Mouse (Mus musculus): ENCODE data around the gene Prkag1.

Gene Prkag1

GRCm38 (mm10) chr15:98830736-98831683 is at the start of gene Prkag1:
Gene Prkag1, minus strand, starts transcription at chr15:98831521.
- DNase-seq (ENCODE audit: extremely low spot score) = peak; percentile 98

- DNase-seq (ENCODE audit: extremely low spot score) = peak; percentile 74
Observed at GRCm38 (mm10) chr15:98877331-98877730, 46.0 kb upstream of the Prkag1 start.

DNA sequence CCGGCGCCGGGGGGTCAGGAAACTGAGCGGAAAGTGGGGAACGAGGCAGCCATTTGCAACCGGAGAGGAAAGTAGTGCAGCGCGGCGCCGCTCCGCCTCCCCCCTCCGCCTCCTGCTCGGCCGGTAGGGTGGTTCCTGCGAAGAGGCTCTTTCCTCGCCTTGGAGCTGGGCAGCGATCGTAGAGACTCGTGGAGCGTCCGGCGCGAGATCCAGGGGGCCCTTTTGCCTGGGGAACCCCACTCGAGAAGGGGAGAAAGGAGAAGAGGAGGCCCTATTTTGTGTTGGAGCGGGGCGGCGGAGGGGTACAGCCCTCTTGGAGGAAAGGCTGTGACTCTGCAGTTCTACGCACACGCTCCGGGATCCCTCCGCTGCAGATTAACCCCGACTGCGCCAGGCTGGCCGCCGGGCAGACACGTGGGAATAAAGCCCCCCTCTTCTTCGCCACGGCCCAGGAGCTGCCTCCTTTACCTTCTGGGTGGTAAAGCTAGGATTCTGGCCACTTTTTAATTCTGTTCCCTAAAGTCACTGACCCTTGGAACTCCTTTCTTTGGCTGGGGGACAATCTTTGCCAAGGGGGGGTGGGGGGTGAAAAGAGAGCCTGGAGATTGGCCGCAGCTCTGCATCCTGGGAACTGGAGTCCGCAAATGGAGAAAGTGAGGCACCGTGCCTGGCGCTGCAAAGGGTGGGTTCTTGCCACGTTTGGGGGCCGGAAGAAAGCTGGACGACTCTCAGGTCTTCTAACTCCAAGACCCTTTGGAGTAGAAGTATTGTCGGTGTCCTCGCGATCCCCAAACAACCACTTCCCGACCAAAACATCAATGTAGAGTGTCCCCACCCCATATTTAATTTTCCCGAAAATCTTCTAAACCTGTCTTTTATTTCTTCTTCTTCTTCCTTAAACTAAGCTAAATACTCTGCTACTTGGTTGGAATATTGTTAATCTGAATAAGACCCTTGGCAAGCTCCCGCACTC is 40.9 kb upstream of the Prkag1 start:
- DNase-seq (ENCODE audit: extremely low spot score) = peak; percentile 95

- no peak for DNase-seq (ENCODE audit: extremely low spot score)
Observed at GRCm38 (mm10) chr15:98871070-98871915, 40.0 kb upstream of the Prkag1 start, which contains the start of gene Kmt2d. Gene Kmt2d, minus strand, starts transcription at chr15:98871204.

GRCm38 (mm10) chr15:98870179-98871069 is 39.1 kb upstream of the Prkag1 start:
- DNase-seq (ENCODE audit: extremely low spot score) = no peak

DNA sequence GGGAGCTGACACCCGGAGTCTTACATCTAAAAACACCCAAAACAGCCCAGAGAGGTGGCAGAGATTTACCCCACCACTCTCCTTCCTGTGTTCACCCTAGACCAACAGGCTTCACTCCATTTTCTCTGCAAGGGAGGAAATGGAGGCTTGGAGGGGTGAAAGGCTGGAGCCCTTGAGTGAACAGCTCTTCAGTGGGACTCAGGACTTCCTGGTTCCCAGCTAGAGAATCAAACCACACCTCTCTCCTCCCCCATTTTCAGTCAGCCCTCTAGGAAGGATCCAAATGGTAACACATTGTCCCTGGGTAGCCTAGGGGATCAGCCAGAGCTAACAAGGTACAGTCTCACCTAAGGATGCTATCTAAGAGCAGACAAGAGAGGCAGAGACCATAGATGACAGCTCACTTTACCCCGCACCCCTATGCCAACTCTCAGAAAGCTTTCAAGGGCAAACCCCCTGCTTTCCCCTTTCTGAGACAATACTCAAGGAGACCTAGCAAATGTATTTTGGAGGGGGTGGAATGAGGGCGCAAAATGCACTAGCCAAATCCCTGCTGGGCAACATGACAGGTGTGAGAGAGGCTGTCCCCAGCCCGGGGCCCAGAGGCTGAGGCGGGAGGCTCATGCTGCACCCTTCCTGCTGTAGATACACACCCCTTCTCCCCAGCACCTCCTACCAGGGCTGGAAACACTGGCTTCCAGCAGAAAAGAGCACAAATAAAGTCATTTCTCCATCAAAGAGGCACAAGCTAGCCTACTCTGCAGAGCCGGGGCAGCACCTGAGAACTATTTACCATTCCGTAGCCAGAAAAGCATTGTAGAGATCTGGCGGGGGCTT is 38.2 kb upstream of the Prkag1 start:
- DNase-seq (ENCODE audit: extremely low spot score) = no peak

GRCm38 (mm10) chr15:98868346-98869063 is 37.2 kb upstream of the Prkag1 start:
- no peak for DNase-seq (ENCODE audit: extremely low spot score)

DNA sequence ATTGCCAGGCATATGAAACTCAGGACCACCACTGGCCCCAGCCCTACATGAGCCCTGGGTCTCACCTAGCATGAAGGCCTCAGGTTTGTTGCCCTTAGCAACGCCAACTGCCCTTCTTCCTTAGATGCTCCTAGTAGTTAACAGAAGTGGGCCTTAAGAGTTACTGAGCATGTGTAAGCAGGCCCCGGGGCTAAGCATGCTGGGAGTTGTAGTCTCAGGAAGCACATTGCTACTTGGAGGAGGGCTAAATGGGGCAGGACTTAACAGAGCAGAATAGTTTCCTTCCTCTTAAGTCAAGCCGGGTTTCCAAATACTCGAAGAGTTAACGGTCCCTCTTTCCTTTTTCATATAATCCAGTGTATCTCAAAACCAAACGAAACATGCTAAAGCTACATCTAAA is 36.0 kb upstream of the Prkag1 start:
- DNase-seq (ENCODE audit: extremely low spot score) = no peak

DNA sequence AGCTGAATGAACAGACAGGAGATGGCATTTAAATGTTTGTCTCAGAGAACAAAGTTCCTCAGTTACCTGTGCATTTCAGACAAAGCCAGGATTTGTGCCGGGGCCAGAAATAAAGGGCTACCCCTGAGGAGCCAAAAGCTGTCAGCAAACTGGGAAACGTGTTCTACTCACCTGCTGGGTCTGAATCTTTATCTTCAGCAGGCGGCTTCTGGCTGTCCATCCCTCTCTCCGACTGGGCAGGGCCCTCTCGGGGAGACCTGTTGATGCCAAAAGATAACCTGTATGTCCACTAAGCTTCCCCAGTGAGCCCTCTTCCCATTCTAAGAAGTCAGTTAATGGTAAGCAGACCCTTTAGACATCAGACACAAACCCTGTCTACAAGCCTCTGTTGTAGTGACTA is 35.2 kb upstream of the Prkag1 start:
- DNase-seq (ENCODE audit: extremely low spot score) = no peak

DNA sequence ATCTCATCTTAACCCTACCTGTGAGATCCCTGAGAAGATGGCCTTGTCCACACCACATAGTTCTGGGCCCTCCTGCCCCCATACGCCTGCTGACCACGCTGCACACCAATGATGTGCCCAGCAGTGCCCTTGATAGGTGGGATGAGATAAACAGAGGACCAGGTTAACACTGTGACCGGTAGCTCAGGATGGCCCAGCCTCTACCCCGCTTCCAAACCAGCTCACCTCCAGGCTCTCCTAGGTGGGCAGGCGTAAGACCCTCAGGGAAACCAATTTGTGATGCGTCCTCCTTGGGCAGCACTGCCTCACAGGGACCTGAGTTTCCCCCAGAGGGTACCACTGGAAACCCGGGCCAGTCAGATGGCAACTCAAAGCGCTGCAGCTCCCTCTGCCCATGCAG is 34.5 kb upstream of the Prkag1 start:
- no peak for DNase-seq (ENCODE audit: extremely low spot score)

GRCm38 (mm10) chr15:98864951-98865350 is 33.6 kb upstream of the Prkag1 start:
- no peak for DNase-seq (ENCODE audit: extremely low spot score)

GRCm38 (mm10) chr15:98863451-98863958 is 32.2 kb upstream of the Prkag1 start:
- no peak for DNase-seq (ENCODE audit: extremely low spot score)

DNA sequence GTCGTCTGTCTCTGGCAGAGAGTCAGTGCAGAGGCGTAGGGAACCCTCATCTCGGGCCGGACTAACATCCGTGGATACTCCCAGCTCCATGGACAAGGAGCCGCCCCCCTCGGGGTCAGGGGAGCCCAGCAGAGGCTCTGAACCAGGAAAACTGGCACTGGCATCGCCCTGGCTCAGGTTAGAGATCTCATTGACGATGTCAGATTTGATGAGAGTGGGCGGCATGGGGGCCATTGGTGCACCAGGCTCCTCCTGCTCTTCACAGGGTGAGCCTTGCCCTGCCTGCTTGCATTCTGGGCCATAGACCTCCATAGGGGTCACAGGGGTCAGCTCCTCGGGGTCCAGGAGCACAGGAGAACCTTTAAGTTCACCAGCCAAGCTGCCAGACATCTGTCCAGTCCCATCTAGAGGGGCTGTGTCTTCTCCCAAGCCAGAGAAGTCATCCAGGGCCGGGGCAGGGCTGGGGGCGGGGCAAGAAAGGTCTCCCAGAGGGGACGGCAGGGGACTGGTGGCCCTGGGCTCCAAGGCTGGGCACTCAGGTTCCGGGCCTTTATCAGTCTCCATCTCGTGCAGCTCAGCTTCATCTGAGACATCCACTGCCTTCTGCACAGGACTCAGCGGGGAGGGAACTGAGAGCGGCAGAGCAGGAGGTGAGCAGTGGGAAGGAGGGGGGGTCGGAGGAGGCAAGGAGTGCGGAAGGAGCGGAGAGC is 30.5 kb upstream of the Prkag1 start:
- DNase-seq (ENCODE audit: extremely low spot score) = no peak

DNA sequence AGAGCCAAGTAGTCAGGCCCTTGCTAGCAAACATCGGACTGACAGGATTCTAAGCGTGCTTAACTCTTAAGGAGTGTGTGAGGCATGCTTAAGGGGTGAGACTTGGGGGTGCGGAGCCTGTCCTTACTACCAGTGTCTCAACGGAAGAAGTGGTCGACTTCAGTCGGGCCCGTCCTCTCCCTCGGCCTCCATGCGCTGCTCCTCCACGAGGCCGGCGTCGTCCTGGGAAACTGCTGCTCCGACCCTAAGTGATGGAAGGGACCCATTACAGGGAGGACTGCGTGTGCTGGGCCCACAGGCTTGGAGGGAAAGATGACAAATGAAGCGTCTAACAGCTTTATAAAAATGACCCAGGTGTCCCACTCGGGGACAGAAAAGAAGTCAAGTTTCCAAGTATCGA is 29.6 kb upstream of the Prkag1 start:
- no peak for DNase-seq (ENCODE audit: extremely low spot score)

DNA sequence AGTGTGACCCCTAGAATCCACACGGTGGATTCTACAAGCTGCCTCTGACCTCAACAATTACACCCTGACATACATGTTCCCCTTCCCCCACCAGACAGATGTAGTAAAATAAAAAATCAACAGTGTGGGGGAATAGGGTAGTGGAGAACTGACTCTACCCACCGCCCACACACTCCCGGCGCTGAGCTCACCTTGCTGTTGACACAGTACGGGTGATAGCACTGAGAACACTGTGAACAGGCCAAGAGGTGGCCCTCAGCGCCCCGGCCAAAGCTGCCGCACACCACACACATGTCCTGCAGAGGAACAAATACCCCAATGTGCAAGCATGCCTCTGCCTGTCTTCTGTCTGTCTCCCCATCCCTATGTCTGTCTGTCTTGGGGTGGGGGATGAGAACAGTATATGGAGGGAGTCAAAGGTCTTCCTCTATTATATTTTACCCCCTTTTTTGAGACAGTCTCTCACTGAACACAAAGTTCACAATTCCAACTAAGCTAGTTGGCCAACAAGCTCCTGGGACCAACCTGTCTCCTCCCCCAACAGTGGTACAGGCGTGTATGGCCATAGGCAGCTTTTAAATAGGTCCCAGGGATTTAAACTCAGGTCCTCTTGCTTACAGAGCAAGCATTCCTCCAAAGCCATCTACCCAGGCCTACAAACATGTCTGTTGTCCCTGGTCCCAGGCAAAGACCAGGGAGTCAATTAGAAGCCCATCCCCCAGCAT is 28.2 kb upstream of the Prkag1 start:
- DNase-seq (ENCODE audit: extremely low spot score) = no peak

- no peak for DNase-seq (ENCODE audit: extremely low spot score)
Observed at GRCm38 (mm10) chr15:98854214-98854613, 22.9 kb upstream of the Prkag1 start.
